Mouse (Mus musculus) liver, embryonic 14.5 days (tissue): ENCODE results near the gene Trpm4. TPM values are rescaled to one million over a fixed set of nuclear protein-coding genes. Genes with fewer than 3 reads are reported as not detected.

Experiments used
- ATAC-seq: fragments of 200-750 bp; cut with Nextera tagmentation; 2 replicates; pipeline ENCODE4 v1.8.0; 2017; ENCODE audit warnings: moderate number of reproducible peaks, mild to moderate bottlenecking, moderate library complexity; ENCODE audit not compliant: insufficient read depth
- DNase-seq, 3 experiments: peaks; one replicate each; pipeline ENCODE4 v3.0.0-alpha.2; 2012 to 2013; ENCODE audit warnings: low read depth in 3 of 3, low spot score in 3 of 3
- H3K27ac ChIP-seq: fragments of 300-500 bp; sonication (generic); 2 replicates; pipeline ENCODE4 v1.5.1; 2014; ENCODE audit warnings: moderate library complexity, mild to moderate bottlenecking, control low read depth, inconsistent platforms
- H3K27me3 ChIP-seq: fragments of 300-500 bp; sonication (generic); 2 replicates; pipeline ENCODE4 v1.6.1; 2014; ENCODE audit warnings: mild to moderate bottlenecking, low read length, moderate library complexity; ENCODE audit not compliant: control insufficient read depth, insufficient read depth
- H3K36me3 ChIP-seq: fragments of 300-500 bp; sonication (generic); replicated peaks from 2 replicates; pipeline ENCODE4 v1.6.1; 2014; ENCODE audit warnings: low read depth; ENCODE audit not compliant: control insufficient read depth, insufficient read depth
- H3K4me1 ChIP-seq, 2 experiments: fragments of 200-500 bp in 1 of 2; fragments of 300-500 bp in 1 of 2; sonication (generic) in 1 of 2; replicated peaks; 2 replicates each; pipeline ENCODE4 v1.6.1; 2012 to 2014; ENCODE audit warnings: antibody characterized with exemption in 1 of 2, inconsistent platforms in 1 of 2, low read length in 1 of 2; ENCODE audit not compliant: control insufficient read depth in 2 of 2, insufficient read depth in 2 of 2
- H3K4me2 ChIP-seq: fragments of 300-500 bp; sonication (generic); 2 replicates; pipeline ENCODE4 v1.6.1; 2014; ENCODE audit warnings: low read depth, mild to moderate bottlenecking, control low read depth, moderate library complexity
- H3K4me3 ChIP-seq, 2 experiments: fragments of 200-500 bp in 1 of 2; fragments of 300-500 bp in 1 of 2; sonication (generic) in 1 of 2; 2 replicates each; pipeline ENCODE4 v1.5.1; 2012 to 2014; ENCODE audit warnings: low read depth in 2 of 2, low read length in 2 of 2, mild to moderate bottlenecking in 2 of 2, control low read depth in 1 of 2, inconsistent platforms in 1 of 2, moderate library complexity in 1 of 2; ENCODE audit not compliant: insufficient read depth in 1 of 2
- H3K9ac ChIP-seq: fragments of 300-500 bp; sonication (generic); replicated peaks from 2 replicates; pipeline ENCODE4 v1.6.1; 2014; ENCODE audit warnings: mild to moderate bottlenecking, control low read depth, moderate library complexity
- H3K9me3 ChIP-seq: fragments of 300-500 bp; sonication (generic); 2 replicates; pipeline ENCODE4 v1.6.1; 2016; ENCODE audit warnings: low read length, mixed read lengths; ENCODE audit not compliant: control insufficient read depth
- CTCF ChIP-seq: IDR thresholded peaks from 2 replicates; pipeline ENCODE4 v1.5.1; 2016; ENCODE audit warnings: antibody characterized with exemption, low read depth, control low read depth
- EP300 ChIP-seq: IDR thresholded peaks from 2 replicates; pipeline ENCODE4 v1.6.1; 2016; ENCODE audit warnings: antibody characterized with exemption, low read depth
- WGBS: fragments of 180-500 bp; shearing (Covaris S2); extraction: QIAGEN DNeasy Blood & Tissue Kit; methylation state at CpG from one replicate; pipeline ENCODE4 v1.1.7; 2014; ENCODE audit not compliant: insufficient replicate concordance; 5-methylcytosine and 5-hydroxymethylcytosine counted together
- polyA plus RNA-seq, 2 experiments: library from polyadenylated mRNA; depleted of rRNA in 1 of 2; stranded (reverse) in 1 of 2; unstranded in 1 of 2; fragments of >200 nt; fragmentation: Nextera tagmentation in 1 of 2; extraction: Ambion mirVana in 1 of 2; gene quantifications; 2 replicates each; pipeline versions ENCODE4 v1.2.1 to v1.2.3; 2012 to 2014

Trpm4 gene
- polyA plus RNA-seq, 2 experiments = 0.60 to 0.87 TPM

- H3K4me3 ChIP-seq = no peak overlapping the region
- 72% methylated on average over 1 of the region's 1 CpGs for WGBS
- ATAC-seq (no peak), DNase-seq (no peak)
- no peak overlapping the region for H3K4me2 ChIP-seq
- no peaks in the 10 kb centered on the region for H3K9me3 ChIP-seq
- no peak for TF ChIP-seq EP300
- TF ChIP-seq CTCF = no peak
- H3K4me1 ChIP-seq = no peaks in the 10 kb centered on the region
- no peak overlapping the region for H3K9ac ChIP-seq
- H3K27ac ChIP-seq = no peak overlapping the region
- no peaks in the 10 kb centered on the region; the same call in 1 of the 2 replicates for H3K27me3 ChIP-seq
- H3K36me3 ChIP-seq = no peaks in the 10 kb centered on the region
Observed at GRCm38 (mm10) chr7:45296626-45297025, 37.0 kb downstream of the Trpm4 start.

- TF ChIP-seq EP300 (no peak), CTCF (no peak)
- no peaks in the 10 kb centered on the region for H3K27me3 ChIP-seq
- no peak for DNase-seq
- H3K9me3 ChIP-seq = no peaks in the 10 kb centered on the region
- H3K4me2 ChIP-seq = no peak overlapping the region
- H3K4me3 ChIP-seq = no peak overlapping the region
- H3K4me1 ChIP-seq = no peaks in the 10 kb centered on the region
- H3K9ac ChIP-seq = no peak overlapping the region
- H3K27ac ChIP-seq = no peak overlapping the region
- no peaks in the 10 kb centered on the region for H3K36me3 ChIP-seq
- WGBS = 73% methylated on average over 13 of the region's 13 CpGs
- no peak for ATAC-seq
Observed at GRCm38 (mm10) chr7:45286486-45286885, 47.1 kb downstream of the Trpm4 start.

- H3K4me2 ChIP-seq = peak within 1 kb of the TSS; percentile 54
- ATAC-seq (no peak), DNase-seq (peak; percentile 14 to 33 (median 15))
- H3K27ac ChIP-seq = no peak within 1 kb of the TSS
- TF ChIP-seq CTCF = peak; percentile 86
- TF ChIP-seq EP300 = no peak
- no peaks in the 10 kb centered on the region for H3K9me3 ChIP-seq
- no peak within 1 kb of the TSS for H3K9ac ChIP-seq
- WGBS = 5% methylated on average over 43 of the region's 44 CpGs
- no peaks in the 10 kb centered on the region for H3K27me3 ChIP-seq
- H3K36me3 ChIP-seq = no peaks in the 10 kb centered on the region
- peak within 1 kb of the TSS; percentile 36 to 47; a peak in 3 of 4 replicates for H3K4me3 ChIP-seq
- no peaks in the 10 kb centered on the region; a peak in 1 of 4 replicates for H3K4me1 ChIP-seq
Observed at GRCm38 (mm10) chr7:45277136-45277760, 56.3 kb downstream of the Trpm4 start, which contains the start of gene Slc6a21. TSS of gene Slc6a21 (plus strand) at chr7:45277513.

GRCm38 (mm10) chr7:45273672-45274071 lies 59.9 kb downstream of the Trpm4 start:
- no peaks in the 10 kb centered on the region for H3K36me3 ChIP-seq
- no peak for ATAC-seq
- no peak overlapping the region for H3K4me2 ChIP-seq
- no peak for DNase-seq
- no peak for TF ChIP-seq CTCF
- TF ChIP-seq EP300 = no peak
- H3K4me3 ChIP-seq = no peak overlapping the region
- H3K4me1 ChIP-seq = no peaks in the 10 kb centered on the region; a peak in 1 of 4 replicates
- H3K27me3 ChIP-seq = no peaks in the 10 kb centered on the region
- no peak overlapping the region for H3K27ac ChIP-seq
- no peak overlapping the region for H3K9ac ChIP-seq
- no peaks in the 10 kb centered on the region for H3K9me3 ChIP-seq
- 62% methylated on average over 8 of the region's 8 CpGs for WGBS

- Histone ChIP-seq H3K9ac (no peak overlapping the region), H3K36me3 (no peaks in the 10 kb centered on the region), H3K27ac (no peak overlapping the region), H3K4me1 (no peaks in the 10 kb centered on the region; a peak in 1 of 4 replicates), H3K27me3 (no peaks in the 10 kb centered on the region), H3K4me2 (no peak overlapping the region), H3K4me3 (no peak overlapping the region), H3K9me3 (no peaks in the 10 kb centered on the region)
- DNase-seq = no peak
- TF ChIP-seq EP300 (no peak), CTCF (no peak)
- 59% methylated on average over 10 of the region's 10 CpGs for WGBS
- ATAC-seq = no peak
Observed at GRCm38 (mm10) chr7:45272786-45273412, 60.7 kb downstream of the Trpm4 start.
